Mouse (Mus musculus) CH12.LX (cell line): ENCODE results near the gene Fam20a. TPM values are rescaled to one million over a fixed set of nuclear protein-coding genes. Genes with fewer than 3 reads are reported as not detected.

Experiments
- DNase-seq: peaks from one replicate; pipeline ENCODE4 v3.0.0-alpha.2; 2013; ENCODE audit errors: extremely low read depth
- H3K27ac ChIP-seq: 2 replicates; pipeline ENCODE4 v1.5.1; 2012; ENCODE audit warnings: low read depth, mild to moderate bottlenecking, control low read depth, moderate library complexity; ENCODE audit not compliant: insufficient read depth
- H3K27me3 ChIP-seq: replicated peaks from 2 replicates; pipeline ENCODE3; 2012; ENCODE audit warnings: inconsistent platforms
- H3K36me3 ChIP-seq, 2 experiments: replicated peaks in 1 of 2; 2 replicates each; pipeline versions ENCODE3 to v1.6.1; 2012; ENCODE audit warnings: inconsistent platforms in 1 of 2, low read length in 1 of 2, mild to moderate bottlenecking in 1 of 2, mixed read lengths in 1 of 2, moderate library complexity in 1 of 2; ENCODE audit not compliant: control insufficient read depth in 1 of 2, insufficient read depth in 1 of 2
- H3K4me1 ChIP-seq, 2 experiments: 2 replicates each; pipeline ENCODE4 v1.6.1; 2012; ENCODE audit warnings: inconsistent platforms in 1 of 2, moderate library complexity in 1 of 2; ENCODE audit not compliant: insufficient read depth in 2 of 2, control insufficient read depth in 1 of 2
- H3K4me2 ChIP-seq: 2 replicates; pipeline ENCODE4 v1.6.1; 2012; ENCODE audit warnings: low read depth, mild to moderate bottlenecking, control low read depth; ENCODE audit not compliant: poor library complexity, insufficient read depth, severe bottlenecking
- H3K4me3 ChIP-seq, 3 experiments: fragments of 150-350 bp in 1 of 3; sonication (generic) in 1 of 3; replicated peaks in 1 of 3; 2 replicates each; pipeline versions ENCODE3 to v1.5.1; 2011 to 2012; ENCODE audit warnings: low read depth in 2 of 3, low read length in 2 of 3, mild to moderate bottlenecking in 2 of 3, moderate library complexity in 2 of 3, control low read depth in 1 of 3, improper control_type of control experiment in 1 of 3, inconsistent platforms in 1 of 3, mixed read lengths in 1 of 3; ENCODE audit not compliant: poor library complexity in 1 of 3
- H3K79me2 ChIP-seq: replicated peaks from 2 replicates; pipeline ENCODE4 v1.6.1; 2012; ENCODE audit warnings: mild to moderate bottlenecking, moderate library complexity; ENCODE audit not compliant: control insufficient read depth, poor library complexity, insufficient read depth, severe bottlenecking; ENCODE audit errors: extremely low read depth
- H3K9ac ChIP-seq: 2 replicates; pipeline ENCODE4 v1.6.1; 2012; ENCODE audit warnings: low read depth, mild to moderate bottlenecking, control low read depth, moderate library complexity; ENCODE audit not compliant: insufficient read depth
- H3K9me3 ChIP-seq: replicated peaks from 2 replicates; pipeline ENCODE3; 2012; ENCODE audit warnings: low read length, inconsistent platforms, mixed read lengths
- BHLHE40 ChIP-seq: IDR thresholded peaks from 2 replicates; pipeline ENCODE4 v1.6.1; 2011; ENCODE audit warnings: mild to moderate bottlenecking, low read depth, low read length, improper control_type of control experiment
- CHD1 ChIP-seq: IDR thresholded peaks from 2 replicates; pipeline ENCODE4 v1.6.1; 2012; ENCODE audit warnings: low read depth, low read length, improper control_type of control experiment, inconsistent platforms
- CHD2 ChIP-seq: IDR thresholded peaks from 2 replicates; pipeline ENCODE4 v1.6.1; 2011; ENCODE audit warnings: low read length, improper control_type of control experiment
- CTCF ChIP-seq, 2 experiments: IDR thresholded peaks in 1 of 2; conservative IDR thresholded peaks in 1 of 2; 2 replicates each; pipeline ENCODE4 v1.5.1; 2011 to 2012; ENCODE audit warnings: low read depth in 2 of 2, low read length in 2 of 2, improper control_type of control experiment in 1 of 2, inconsistent platforms in 1 of 2, mild to moderate bottlenecking in 1 of 2, moderate library complexity in 1 of 2
- E2F4 ChIP-seq: IDR thresholded peaks from 2 replicates; pipeline ENCODE4 v1.6.1; 2011; ENCODE audit warnings: low read depth, low read length, improper control_type of control experiment; ENCODE audit not compliant: insufficient replicate concordance
- ELF1 ChIP-seq: IDR thresholded peaks from 2 replicates; pipeline ENCODE4 v1.6.1; 2014; ENCODE audit warnings: low read depth, mild to moderate bottlenecking, inconsistent platforms, low read length, improper control_type of control experiment
- EP300 ChIP-seq: IDR thresholded peaks from 2 replicates; pipeline ENCODE4 v1.6.1; 2011; ENCODE audit warnings: low read length, improper control_type of control experiment
- ETS1 ChIP-seq: conservative IDR thresholded peaks from 2 replicates; pipeline ENCODE4 v1.6.1; 2012; ENCODE audit warnings: low read depth, mild to moderate bottlenecking, inconsistent platforms, low read length, improper control_type of control experiment, moderate library complexity
- GABPA ChIP-seq: IDR thresholded peaks from 2 replicates; pipeline ENCODE4 v1.6.1; 2012; ENCODE audit warnings: low read depth, low read length, improper control_type of control experiment, inconsistent platforms; ENCODE audit not compliant: insufficient replicate concordance
- HCFC1 ChIP-seq: IDR thresholded peaks from 2 replicates; pipeline ENCODE4 v1.6.1; 2012; ENCODE audit warnings: low read depth, mild to moderate bottlenecking, inconsistent platforms, low read length, improper control_type of control experiment
- IRF4 ChIP-seq: IDR thresholded peaks from 2 replicates; pipeline ENCODE4 v1.6.1; 2014; ENCODE audit warnings: low read depth, mild to moderate bottlenecking, inconsistent platforms, low read length, improper control_type of control experiment
- JUN ChIP-seq: IDR thresholded peaks from 2 replicates; pipeline ENCODE4 v1.6.1; 2011; ENCODE audit warnings: low read depth, mild to moderate bottlenecking, low read length, improper control_type of control experiment, moderate library complexity; ENCODE audit not compliant: insufficient read depth
- JUND ChIP-seq: conservative IDR thresholded peaks from 2 replicates; pipeline ENCODE4 v1.6.1; 2011; ENCODE audit warnings: low read depth, low read length, improper control_type of control experiment
- MAFK ChIP-seq: IDR thresholded peaks from 2 replicates; pipeline ENCODE4 v1.6.1; 2011; ENCODE audit warnings: low read length, improper control_type of control experiment; ENCODE audit not compliant: insufficient replicate concordance
- MAX ChIP-seq: IDR thresholded peaks from 2 replicates; pipeline ENCODE4 v1.6.1; 2011; ENCODE audit warnings: low read length, improper control_type of control experiment
- MAZ ChIP-seq: IDR thresholded peaks from 2 replicates; pipeline ENCODE4 v1.6.1; 2012; ENCODE audit warnings: low read depth, mild to moderate bottlenecking, inconsistent platforms, low read length, improper control_type of control experiment, moderate library complexity
- MEF2A ChIP-seq: IDR thresholded peaks from 2 replicates; pipeline ENCODE4 v1.6.1; 2014; ENCODE audit warnings: low read depth, mild to moderate bottlenecking, inconsistent platforms, low read length, improper control_type of control experiment, borderline replicate concordance
- MYC ChIP-seq: IDR thresholded peaks from 2 replicates; pipeline ENCODE4 v1.6.1; 2011; ENCODE audit warnings: low read depth, mild to moderate bottlenecking, improper control_type of control experiment, low read length
- NELFE ChIP-seq: IDR thresholded peaks from 2 replicates; pipeline ENCODE4 v1.6.1; 2011; ENCODE audit warnings: low read depth, low read length, improper control_type of control experiment
- POLR2A ChIP-seq: IDR thresholded peaks from 2 replicates; pipeline ENCODE4 v1.6.1; 2011; ENCODE audit warnings: low read depth, mild to moderate bottlenecking, improper control_type of control experiment, low read length
- POLR2AphosphoS2 ChIP-seq: IDR thresholded peaks from 2 replicates; pipeline ENCODE4 v1.6.1; 2011; ENCODE audit warnings: low read depth, low read length, improper control_type of control experiment
- SIN3A ChIP-seq: IDR thresholded peaks from 2 replicates; pipeline ENCODE4 v1.6.1; 2012; ENCODE audit warnings: low read length, improper control_type of control experiment, inconsistent platforms
- SMC3 ChIP-seq: IDR thresholded peaks from 2 replicates; pipeline ENCODE4 v1.6.1; 2011; ENCODE audit warnings: low read depth, low read length, improper control_type of control experiment
- TBP ChIP-seq: conservative IDR thresholded peaks from 2 replicates; pipeline ENCODE4 v1.6.1; 2011; ENCODE audit warnings: low read depth, low read length, improper control_type of control experiment
- TCF12 ChIP-seq: IDR thresholded peaks from 2 replicates; pipeline ENCODE4 v1.6.1; 2014; ENCODE audit warnings: low read depth, mild to moderate bottlenecking, inconsistent platforms, low read length, improper control_type of control experiment
- USF1 ChIP-seq: IDR thresholded peaks from 2 replicates; pipeline ENCODE4 v1.6.1; 2014; ENCODE audit warnings: low read depth, mild to moderate bottlenecking, inconsistent platforms, low read length, improper control_type of control experiment
- ZMIZ1 ChIP-seq: IDR thresholded peaks from 2 replicates; pipeline ENCODE4 v1.6.1; 2012; ENCODE audit warnings: low read depth, mild to moderate bottlenecking, inconsistent platforms, low read length, improper control_type of control experiment
- dilution Hi-C: fragments of 300-500 bp; cut with MboI; formaldehyde crosslinking; loops from 2 replicates; pipeline ENCODE4 v1.14.3; 2020; ENCODE audit warnings: low sequenced_read_pairs; ENCODE audit not compliant: extremely low pct_unique_long_range_greater_than_20kb, extremely low pct_ligation_motif_present
- in situ Hi-C: fragments of 300-500 bp; cut with MboI; formaldehyde crosslinking; loops from 3 replicates; pipeline ENCODE4 v1.14.3; 2019; ENCODE audit warnings: low sequenced_read_pairs, low pct_ligation_motif_present, low pct_unique_long_range_greater_than_20kb, mixed read lengths
- polyA plus RNA-seq: library from polyadenylated mRNA; unstranded; fragments of >175 nt; gene quantifications from 2 replicates; pipeline ENCODE4 v1.2.1, GENCODE M21; 2012; ENCODE audit warnings: low read depth; ENCODE audit not compliant: insufficient read length
- total RNA-seq, 2 experiments: library from RNA; depleted of rRNA; stranded (reverse); fragments of 300-350 nt in 1 of 2; fragments of >200 nt in 1 of 2; gene quantifications; 2 replicates each; pipeline ENCODE4 v1.2.3; 2012 to 2014

The Fam20a gene
- total and polyA plus RNA-seq, 3 experiments, result 0.08 TPM; not detected in 2

GRCm38 (mm10) chr11:109671136-109672020 lies 50.7 kb downstream of the Fam20a start:
- dilution Hi-C loops, result no loop called here
- Histone ChIP-seq H3K27ac (no peak overlapping the region), H3K4me3 (no peak overlapping the region), H3K4me2 (no peak overlapping the region), H3K9me3 (no peaks in the 10 kb centered on the region), H3K79me2 (no peaks in the 10 kb centered on the region), H3K27me3 (no peaks in the 10 kb centered on the region), H3K36me3 (peaks cover 30 to 56% of the 10 kb centered on the region in 2 experiments), H3K4me1 (peaks cover 11 to 36% of the 10 kb centered on the region in 2 experiments), H3K9ac (no peak overlapping the region)
- in situ Hi-C loops, result loop anchor here (5.0 kb wide), 1 partner anchor 186 kb away; no protein-coding TSS in a partner anchor
- TF ChIP-seq EP300, result no peak
- TF ChIP-seq MAX, result no peak
- 0 out of 2 replicates have a peak, but pooled peaks have one; percentile 27 for TF ChIP-seq ETS1
- TF ChIP-seq MAFK, result peak; percentile 48; the same call in 1 of the 2 replicates
- TF ChIP-seq BHLHE40, result peak; percentile 67
- TF ChIP-seq MYC, result no peak
- peak; percentile 74; the same call in 1 of the 2 replicates for TF ChIP-seq IRF4
- 0 out of 2 replicates have a peak, but pooled peaks have one; percentile 10 for TF ChIP-seq JUND
- DNase-seq, result peak; percentile 73

GRCm38 (mm10) chr11:109670026-109670916 lies 51.8 kb downstream of the Fam20a start:
- H3K4me2 ChIP-seq, result no peak overlapping the region
- no peaks in the 10 kb centered on the region for H3K27me3 ChIP-seq
- dilution Hi-C loops, result no loop called here
- H3K36me3 ChIP-seq, result peaks cover 40 to 67% of the 10 kb centered on the region in 2 experiments
- H3K9ac ChIP-seq, result no peak overlapping the region
- H3K9me3 ChIP-seq, result no peaks in the 10 kb centered on the region
- peaks cover 11 to 36% of the 10 kb centered on the region in 2 experiments for H3K4me1 ChIP-seq
- no peak overlapping the region for H3K27ac ChIP-seq
- in situ Hi-C loops, result loop anchor here (5.0 kb wide), 1 partner anchor 187 kb away; no protein-coding TSS in a partner anchor
- peak overlapping the region in 1 of 3 experiments; percentile 3 for H3K4me3 ChIP-seq
- H3K79me2 ChIP-seq, result no peaks in the 10 kb centered on the region
- DNase-seq, result peak; percentile 86
- TF ChIP-seq CTCF (conservative IDR thresholded peaks at IDR 0.05 in 1 of 2, IDR thresholded peaks at IDR 0.05 in 1 of 2; ENCODE audit: low read depth in 2 of 2, low read length in 2 of 2) (peak; percentile 59 to 83), USF1 (no peak), NELFE (no peak), TCF12 (peak; percentile 26; the same call in 1 of the 2 replicates), E2F4 (no peak), BHLHE40 (peak; percentile 89), ZMIZ1 (peak; percentile 19; the same call in 1 of the 2 replicates), EP300 (no peak), SIN3A (peak; percentile 61; the same call in 1 of the 2 replicates), HCFC1 (no peak), CHD2 (0 out of 2 replicates have a peak, but pooled peaks have one; percentile 17), MAZ (no peak), SMC3 (peak; percentile 89), MAX (peak; percentile 29; the same call in 1 of the 2 replicates), POLR2AphosphoS2 (no peak; the same call in 1 of the 2 replicates), POLR2A (no peak), TBP (no peak), MEF2A (peak; percentile 49; the same call in 1 of the 2 replicates), ETS1 (peak; percentile 66), JUN (no peak), GABPA (no peak), CHD1 (0 out of 2 replicates have a peak, but pooled peaks have one; percentile 12), ELF1 (no peak)
